Mouse (Mus musculus): Measurements from ENCODE around the gene Aknad1.

DNA sequence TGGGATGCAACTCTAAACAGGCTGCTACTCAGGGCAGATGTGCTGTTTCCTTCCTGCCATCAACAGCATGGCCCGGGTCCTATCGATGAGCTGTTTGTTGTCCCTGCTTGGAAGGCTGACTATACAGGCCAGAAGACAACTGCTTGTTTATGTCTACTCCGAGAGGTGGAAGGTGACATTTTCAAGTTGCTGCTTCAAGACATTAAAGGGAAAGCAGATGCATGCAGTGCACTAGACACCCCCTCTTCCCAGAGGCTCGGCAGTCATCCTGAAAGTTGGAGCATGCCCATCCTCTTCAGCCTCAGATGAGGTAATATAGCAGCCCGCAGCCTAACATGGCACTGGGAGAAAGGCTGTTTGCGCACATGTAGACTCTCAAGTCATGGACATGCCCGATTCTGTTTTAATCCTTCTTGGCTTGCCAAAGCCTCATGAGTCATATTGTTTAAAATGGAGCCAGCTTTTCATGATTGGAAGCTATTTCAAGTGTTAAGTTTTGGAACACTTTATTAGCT is 23.2 kb downstream of the Aknad1 start:
- TF ChIP-seq CTCF (IDR thresholded peaks at IDR 0.05; ENCODE audit: low read depth, low read length) (no peak), POLR2A (IDR thresholded peaks at IDR 0.05; ENCODE audit: borderline replicate concordance, low read depth, low read length) (no peak)

Data from bone marrow macrophage, adult 2 months (primary cell).